Mouse (Mus musculus): ENCODE measurements around the gene Lsamp.

The Lsamp gene

DNA sequence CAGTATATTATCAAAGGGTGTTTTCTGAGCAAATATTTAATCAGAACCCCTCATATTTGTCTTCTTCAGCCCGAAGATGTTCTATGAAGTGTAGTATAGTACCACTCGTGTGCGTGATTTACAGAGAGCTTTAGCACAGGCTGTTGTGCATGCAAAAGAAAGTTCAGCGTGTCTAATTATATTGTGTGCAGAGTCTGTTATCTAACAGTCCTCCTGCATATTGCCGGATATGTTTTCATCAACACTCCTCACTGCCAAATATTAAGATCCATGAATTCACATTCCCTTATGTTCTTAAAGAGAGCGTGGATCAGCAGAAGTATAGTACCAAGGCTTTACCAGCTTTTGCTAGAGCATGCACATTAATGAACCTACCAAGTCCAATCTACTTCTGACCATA, 1862.7 kb downstream of the Lsamp start:
- DNase-seq (ENCODE audit: extremely low read depth, insufficient read length, low spot score): no peak

GRCm38 (mm10) chr16:41871917-41872593, 1887.9 kb downstream of the Lsamp start:
- no peak for DNase-seq (ENCODE audit: extremely low read depth, insufficient read length, low spot score)

- DNase-seq (ENCODE audit: extremely low read depth, insufficient read length, low spot score): no peak
These were observed 1904.5 kb downstream of the Lsamp start for GRCm38 (mm10) chr16:41888546-41889165.

GRCm38 (mm10) chr16:41900783-41901182, 1916.6 kb downstream of the Lsamp start:
- no peak for DNase-seq (ENCODE audit: extremely low read depth, insufficient read length, low spot score)

DNA sequence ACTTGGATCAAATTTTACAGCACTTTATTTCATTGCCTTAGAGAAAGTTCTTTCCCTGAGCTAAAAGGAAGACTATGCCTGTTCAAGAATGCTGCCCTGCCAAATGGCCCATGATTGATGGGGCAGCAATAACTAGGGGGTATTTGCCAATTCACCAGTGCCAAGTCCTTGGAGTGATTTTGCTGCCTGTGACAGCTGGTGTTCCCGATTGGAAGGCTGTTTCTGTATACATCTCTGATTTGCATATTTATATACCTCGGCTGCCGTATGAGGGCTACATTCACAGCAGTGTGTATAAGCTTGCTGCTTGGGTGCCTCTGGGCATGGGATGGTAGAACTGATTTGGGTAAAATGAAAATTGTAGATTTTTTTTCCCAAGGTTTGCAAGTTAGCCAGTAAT, 1919.5 kb downstream of the Lsamp start:
- DNase-seq (ENCODE audit: extremely low read depth, insufficient read length, low spot score): no peak

DNA sequence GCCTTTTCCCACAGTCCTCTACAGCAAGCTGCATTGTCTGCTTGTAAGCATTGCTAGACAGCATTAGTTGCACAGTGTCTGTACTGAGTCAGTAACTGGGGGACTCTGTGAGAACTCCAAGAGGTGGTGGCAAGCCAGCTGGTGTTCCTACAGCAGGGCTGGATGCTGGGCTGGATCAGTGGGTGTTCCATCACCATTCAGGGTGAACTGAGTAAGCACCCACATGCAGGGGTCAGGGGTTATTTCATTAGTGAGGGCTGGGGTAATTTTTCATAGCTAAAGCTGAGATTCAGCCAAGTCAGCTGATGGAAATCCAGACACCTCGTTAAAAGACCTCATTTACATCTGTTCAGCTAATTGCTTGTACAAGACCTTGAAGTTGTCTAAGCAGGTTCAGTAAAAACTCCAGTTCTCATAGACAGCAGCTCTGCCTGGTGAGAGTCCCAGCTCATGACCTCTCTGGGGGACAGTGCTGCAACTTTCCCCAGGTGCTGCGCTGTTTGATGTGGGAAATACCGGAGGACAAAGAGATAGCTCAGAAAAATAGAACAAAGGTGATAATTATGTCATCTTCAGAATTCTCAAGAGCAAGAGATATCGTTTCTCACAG, 1928.5 kb downstream of the Lsamp start:
- no peak for DNase-seq (ENCODE audit: extremely low read depth, insufficient read length, low spot score)

DNA sequence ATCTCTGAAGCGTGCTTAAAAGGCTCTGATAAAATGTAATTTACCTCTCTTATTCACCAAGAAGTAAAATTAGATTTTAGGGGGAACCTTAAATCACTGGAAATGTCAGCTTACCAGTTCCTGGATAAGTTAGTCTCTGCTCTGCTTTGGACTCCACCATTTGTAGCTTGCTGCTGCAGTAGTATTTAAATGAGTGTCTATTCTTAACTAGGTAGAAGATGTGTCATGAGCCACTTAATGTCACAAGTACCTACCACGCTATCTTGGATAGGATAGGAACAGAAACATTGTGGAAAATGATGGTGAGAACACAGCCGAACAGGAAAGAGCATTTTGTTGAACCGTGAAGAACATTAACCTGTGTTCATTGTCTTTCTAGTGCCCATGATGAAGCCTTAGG, 1929.2 kb downstream of the Lsamp start:
- DNase-seq (ENCODE audit: extremely low read depth, insufficient read length, low spot score): no peak

DNA sequence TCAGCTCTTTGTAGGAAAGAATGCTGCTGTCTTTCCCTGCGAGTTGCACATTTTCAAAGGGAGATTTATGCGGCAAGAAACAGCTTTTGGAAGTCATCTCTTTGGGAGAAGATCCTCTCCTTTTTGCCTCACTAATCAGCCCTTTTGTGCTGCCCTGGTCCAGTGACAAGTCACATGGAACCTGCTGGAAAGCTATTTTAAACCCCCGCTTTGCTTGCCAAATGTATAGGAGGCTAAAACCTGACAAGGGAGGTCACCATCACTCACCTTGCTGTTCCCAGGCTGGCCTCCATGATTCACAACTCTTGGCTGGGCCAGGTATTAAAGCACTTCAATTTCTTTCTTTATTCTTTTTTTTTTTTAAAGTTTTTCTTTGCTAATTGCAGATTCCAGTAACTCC, 1932.2 kb downstream of the Lsamp start:
- no peak for DNase-seq (ENCODE audit: extremely low read depth, insufficient read length, low spot score)

DNA sequence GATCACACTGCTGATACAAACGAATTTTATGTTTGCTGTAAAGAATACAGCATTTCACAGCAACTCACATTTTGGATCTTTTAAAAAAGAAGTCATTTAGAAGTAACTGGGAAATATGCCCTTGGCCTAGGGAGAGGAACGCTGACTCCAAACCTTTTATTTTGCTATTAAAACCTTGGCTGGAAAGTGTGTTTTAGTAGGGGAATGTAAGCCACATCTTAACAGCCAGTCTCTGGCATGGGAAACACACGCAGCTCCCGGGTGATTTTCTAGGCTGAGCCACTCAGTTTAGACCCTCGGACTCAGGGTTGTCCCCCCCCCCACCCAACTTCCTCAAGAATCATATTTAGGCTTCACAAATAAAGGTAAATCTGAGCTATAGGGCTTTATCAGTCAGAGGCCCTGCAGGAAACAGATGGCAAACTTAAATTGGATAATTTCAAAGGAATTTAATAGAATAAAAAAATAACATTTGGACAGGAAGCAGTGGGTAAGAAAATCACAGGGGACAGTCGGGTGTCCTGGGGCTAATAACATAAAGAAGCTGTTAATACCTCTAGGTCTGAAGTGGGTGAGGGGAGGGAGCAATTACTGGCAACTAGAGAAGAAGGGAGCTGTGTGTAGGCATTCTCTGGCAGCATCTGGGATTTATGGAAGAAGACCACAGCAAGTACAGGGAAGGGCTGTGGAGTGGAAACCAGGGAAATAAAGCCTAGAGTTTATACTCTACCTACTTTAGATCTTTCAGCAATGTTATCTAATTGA, 1933.1 kb downstream of the Lsamp start:
- no peak for DNase-seq (ENCODE audit: extremely low read depth, insufficient read length, low spot score)

- no peak for DNase-seq (ENCODE audit: extremely low read depth, insufficient read length, low spot score)
These were observed 1945.4 kb downstream of the Lsamp start for GRCm38 (mm10) chr16:41929546-41929945.

DNA sequence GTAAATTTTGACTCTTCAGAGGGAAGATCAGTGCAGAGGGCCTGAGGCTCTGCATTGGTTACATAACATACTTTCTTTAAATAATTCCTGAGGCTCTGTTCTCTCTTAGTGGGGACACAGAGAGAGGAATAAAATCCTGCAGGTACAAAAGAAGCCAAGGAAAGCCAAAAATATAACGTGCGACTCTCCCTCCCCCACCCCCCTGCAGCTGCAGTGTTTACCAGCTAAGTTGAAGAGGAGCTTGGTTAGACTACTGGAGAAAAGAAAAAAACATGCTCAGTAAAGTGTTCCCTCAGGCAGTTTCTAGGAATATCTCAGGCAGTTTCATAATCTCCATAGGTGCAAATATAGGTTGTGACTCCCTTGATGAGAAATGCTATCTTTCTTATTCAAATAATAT, 1951.5 kb downstream of the Lsamp start:
- DNase-seq (ENCODE audit: extremely low read depth, insufficient read length, low spot score): no peak

GRCm38 (mm10) chr16:41936908-41937595, 1952.9 kb downstream of the Lsamp start:
- DNase-seq (ENCODE audit: extremely low read depth, insufficient read length, low spot score): no peak

GRCm38 (mm10) chr16:41937596-41937990, 1953.4 kb downstream of the Lsamp start:
- DNase-seq (ENCODE audit: extremely low read depth, insufficient read length, low spot score): no peak

DNA sequence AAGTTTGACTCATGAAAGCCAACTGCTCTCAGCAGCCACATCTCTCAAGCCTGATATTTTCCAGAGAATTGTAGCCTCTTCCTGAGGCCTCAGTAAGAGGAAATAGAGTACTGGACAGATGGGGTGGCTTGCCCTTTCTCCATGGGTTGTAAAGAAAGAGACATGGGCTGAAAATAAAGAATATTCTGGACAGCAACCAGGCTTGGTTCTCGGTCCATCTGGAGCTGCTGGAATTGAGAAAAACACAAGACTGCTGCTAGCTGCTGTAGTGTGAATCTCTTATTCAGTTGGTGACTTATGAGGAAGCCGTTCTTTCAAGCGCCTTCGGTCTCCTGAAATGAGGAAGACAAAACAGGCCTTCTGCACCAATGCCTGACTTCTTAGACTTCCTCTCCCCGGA, 1954.1 kb downstream of the Lsamp start:
- no peak for DNase-seq (ENCODE audit: extremely low read depth, insufficient read length, low spot score)

- DNase-seq (ENCODE audit: extremely low read depth, insufficient read length, low spot score): no peak
These were observed 1957.6 kb downstream of the Lsamp start for GRCm38 (mm10) chr16:41941591-41942315.

GRCm38 (mm10) chr16:41957811-41958210, 1973.7 kb downstream of the Lsamp start:
- no peak for DNase-seq (ENCODE audit: extremely low read depth, insufficient read length, low spot score)

DNA sequence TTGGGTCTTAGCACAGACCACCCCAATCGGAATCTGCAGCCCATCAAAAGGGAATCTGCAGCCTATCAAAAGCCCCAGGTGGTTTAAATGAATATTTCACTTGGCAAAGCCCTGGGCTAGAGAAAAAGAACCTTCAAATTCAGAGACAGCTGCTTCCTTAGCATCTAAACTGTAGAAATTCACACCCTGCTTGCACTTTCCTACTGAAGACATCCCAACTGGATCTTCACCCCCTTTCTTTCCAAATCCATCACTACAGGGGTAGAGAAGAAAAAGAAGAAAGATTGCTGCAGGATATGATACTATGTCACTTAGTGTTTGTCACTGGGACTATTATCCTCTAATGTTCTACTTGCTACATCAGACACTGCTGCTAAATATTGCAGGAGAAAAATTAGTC, 1981.5 kb downstream of the Lsamp start:
- DNase-seq (ENCODE audit: extremely low read depth, insufficient read length, low spot score): no peak

DNA sequence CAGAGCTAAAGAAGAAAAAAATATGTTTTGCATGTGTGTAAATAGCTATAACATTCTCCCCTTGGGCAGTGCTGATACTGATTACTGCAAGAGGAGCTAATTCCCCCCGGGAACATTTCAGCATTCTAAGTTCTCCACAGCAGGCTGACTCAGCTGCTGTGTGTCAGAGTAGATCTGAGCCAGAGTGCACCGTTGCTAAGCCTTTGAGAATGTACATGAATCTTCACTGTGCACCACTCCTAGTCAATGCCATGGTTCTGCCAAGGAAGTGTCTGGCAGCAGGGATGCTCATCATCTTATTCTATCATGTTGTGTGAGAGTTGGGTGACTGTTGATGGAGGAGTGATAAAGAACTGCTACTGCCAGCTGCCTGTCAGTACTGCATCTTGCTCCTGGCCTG, 1985.1 kb downstream of the Lsamp start:
- no peak for DNase-seq (ENCODE audit: extremely low read depth, insufficient read length, low spot score)

GRCm38 (mm10) chr16:41974866-41975719, 1990.9 kb downstream of the Lsamp start:
- no peak for DNase-seq (ENCODE audit: extremely low read depth, insufficient read length, low spot score)

All from 3134 (cell line).